Mouse (Mus musculus): ENCODE results near the gene Kmo.

- no peak for TF ChIP-seq POLR2A (IDR thresholded peaks at IDR 0.05; ENCODE audit: borderline replicate concordance, control insufficient read depth, low read depth, low read length)
- TF ChIP-seq CTCF (IDR thresholded peaks at IDR 0.05; ENCODE audit: control insufficient read depth, insufficient read depth, low read length) = peak; percentile 50; the same call in 1 of the 2 replicates
These were observed 6.0 kb downstream of the Kmo start for GRCm38 (mm10) chr1:175625990-175626692.
